Mouse (Mus musculus) adrenal gland, postnatal 10 days (tissue): ENCODE measurements at regions not wholly inside any gene's neighbourhood (a gene's known extent, or its start where the extent isn't known, plus 50 kb on each side); places are given as distances from the start of the nearest gene placed in this dataset.

Experiments
- DNase-seq: peaks from one replicate; pipeline ENCODE4 v3.0.0; 2021; ENCODE audit warnings: mixed read lengths

GRCm38 (mm10) chr6:99984057-99984855 is 258.1 kb upstream of the Prok2 start:
- DNase-seq = no peak

GRCm38 (mm10) chr6:99979614-99980013 is 253.4 kb upstream of the Prok2 start:
- no peak for DNase-seq

- no peak for DNase-seq
These were observed 252.1 kb upstream of the Prok2 start for GRCm38 (mm10) chr6:99978164-99978746.

GRCm38 (mm10) chr6:99976144-99976543 is 250.0 kb upstream of the Prok2 start:
- no peak for DNase-seq

GRCm38 (mm10) chr6:99975486-99975885 is 249.3 kb upstream of the Prok2 start:
- DNase-seq = no peak

GRCm38 (mm10) chr6:99974464-99974863 is 248.3 kb upstream of the Prok2 start:
- peak; percentile 59 for DNase-seq

- peak; percentile 64 for DNase-seq
These were observed 245.2 kb upstream of the Prok2 start for GRCm38 (mm10) chr6:99971376-99971775.

GRCm38 (mm10) chr6:99968889-99969288 is 242.7 kb upstream of the Prok2 start:
- peak; percentile 71 for DNase-seq

GRCm38 (mm10) chr6:99967465-99967864 is 241.3 kb upstream of the Prok2 start:
- peak; percentile 29 for DNase-seq

- no peak for DNase-seq
These were observed 238.3 kb upstream of the Prok2 start for GRCm38 (mm10) chr6:99964540-99964939.

GRCm38 (mm10) chr6:99964007-99964406 is 237.8 kb upstream of the Prok2 start:
- DNase-seq = no peak

- no peak for DNase-seq
These were observed 233.2 kb upstream of the Prok2 start for GRCm38 (mm10) chr6:99959371-99959770.

- peak; percentile 12 for DNase-seq
These were observed 228.9 kb upstream of the Prok2 start for GRCm38 (mm10) chr6:99954832-99955830.

- no peak for DNase-seq
These were observed 228.0 kb upstream of the Prok2 start for GRCm38 (mm10) chr6:99953980-99954776.

- no peak for DNase-seq
These were observed 224.6 kb upstream of the Prok2 start for GRCm38 (mm10) chr6:99950811-99951210.

GRCm38 (mm10) chr6:99946917-99947316 is 220.7 kb upstream of the Prok2 start:
- DNase-seq = no peak

- no peak for DNase-seq
These were observed 220.3 kb upstream of the Prok2 start for GRCm38 (mm10) chr6:99946481-99946880.

GRCm38 (mm10) chr6:99945691-99946090 is 219.5 kb upstream of the Prok2 start:
- no peak for DNase-seq

- no peak for DNase-seq
These were observed 216.8 kb upstream of the Prok2 start for GRCm38 (mm10) chr6:99942958-99943357.

GRCm38 (mm10) chr6:99940118-99940517 is 213.9 kb upstream of the Prok2 start:
- DNase-seq = no peak

- no peak for DNase-seq
These were observed 213.2 kb upstream of the Prok2 start for GRCm38 (mm10) chr6:99939382-99939781.

GRCm38 (mm10) chr6:99938949-99939348 is 212.8 kb upstream of the Prok2 start:
- DNase-seq = no peak
